Mouse (Mus musculus): Measurements from ENCODE around the gene Hephl1.
A peak's percentile ranks its signal among the peaks of the same experiment; 100 is the strongest.

Gene Hephl1

GRCm38 (mm10) chr9:15015223-15015956 lies 96.5 kb downstream of the Hephl1 start:
- peak in 1 of 2 experiments; percentile 62 for DNase-seq

- no peak for DNase-seq
Observed at GRCm38 (mm10) chr9:15007566-15007965, 104.3 kb downstream of the Hephl1 start.

GRCm38 (mm10) chr9:15004298-15004685 lies 107.6 kb downstream of the Hephl1 start:
- DNase-seq: no peak

- DNase-seq: no peak
Observed at GRCm38 (mm10) chr9:15003676-15004297, 108.1 kb downstream of the Hephl1 start.

GRCm38 (mm10) chr9:15002995-15003613 lies 108.8 kb downstream of the Hephl1 start:
- DNase-seq: no peak
